Mouse (Mus musculus): ENCODE results near the gene Col1a2. TPM values are rescaled to one million over a fixed set of nuclear protein-coding genes. Genes with fewer than 3 reads are reported as not detected.

Gene Col1a2
- 0.43 TPM for total RNA-seq (2023)

GRCm38 (mm10) chr6:4504603-4505131, at the start of gene Col1a2:
Gene Col1a2, plus strand, starts transcription at chr6:4504814.

Other genes starting within 250 kb of the Col1a2 start
- gene Casd1, start 96.0 kb downstream of the Col1a2 start, total RNA-seq (2023) = 26.5 TPM
- not detected for gene Sgce, start 242.4 kb downstream of the Col1a2 start, total RNA-seq (2023)
- gene Peg10, start 242.5 kb downstream of the Col1a2 start, total RNA-seq (2023) = not detected